ENCODE assay signal across 12 mouse cellular contexts in genomic region chr9:77439371-77439770, GRCm38 (mm10).
DNase-seq lines count a peak whose midpoint lies in the region; ATAC-seq and TF ChIP-seq lines count a peak whose summit lies in the region.
"Had no signal": no experiment of that assay in that cellular context is flagged by ENCODE, and none has a peak within 500 bp of the region (broad histone marks: within the 10 kb centered on the region; RNA-seq: fewer than 3 reads in every experiment).

No protein-coding gene starts in this region.

- no peaks in the 10 kb centered on the region for H3K9me3 ChIP-seq in heart, embryonic 12.5 days (replicated peaks)
- H3K9me3 ChIP-seq in midbrain, embryonic 12.5 days, result no peaks in the 10 kb centered on the region
- H3K9me3 ChIP-seq in midbrain, embryonic 11.5 days (ENCODE audit: control insufficient read depth, low read length), result no peaks in the 10 kb centered on the region
- H3K9me3 ChIP-seq in heart, embryonic 15.5 days (replicated peaks), result no peaks in the 10 kb centered on the region

- intact Hi-C loops in heart, postnatal 25 days (cut with DNase I), result no loop called here

- H3K9ac ChIP-seq in heart, embryonic 12.5 days, result no peak overlapping the region
- no peak overlapping the region for H3K9ac ChIP-seq in midbrain, embryonic 12.5 days (replicated peaks)
- no peak overlapping the region for H3K9ac ChIP-seq in midbrain, embryonic 11.5 days (ENCODE audit: low read length)
- peak overlapping the region; percentile 32; the same call in 1 of the 2 replicates for H3K9ac ChIP-seq in heart, embryonic 15.5 days
- H3K9ac ChIP-seq: liver, embryonic 14.5 days had no signal

- no peak overlapping the region for H3K4me3 ChIP-seq in heart, embryonic 12.5 days
- H3K4me3 ChIP-seq in midbrain, embryonic 12.5 days, result no peak overlapping the region
- H3K4me3 ChIP-seq in midbrain, embryonic 11.5 days (ENCODE audit: low read depth, low read length), result no peak overlapping the region
- peak overlapping the region; percentile 13; the same call in 1 of the 2 replicates for H3K4me3 ChIP-seq in heart, embryonic 15.5 days
- no peak overlapping the region for H3K4me3 ChIP-seq in olfactory bulb, adult 2 months (ENCODE audit: insufficient read depth, low read depth, low read length)
- H3K4me3 ChIP-seq: gastrocnemius, adult 2 months had no signal

- 42% methylated on average over 6 of the region's 6 CpGs for whole genome bisulfite sequencing in heart, embryonic 12.5 days
- WGBS in midbrain, embryonic 12.5 days, result 91% methylated on average over 6 of the region's 6 CpGs
- WGBS in midbrain, embryonic 11.5 days, result 84% methylated on average over 6 of the region's 6 CpGs
- WGBS in heart, embryonic 15.5 days, result 50% methylated on average over 6 of the region's 6 CpGs
- 84% methylated on average over 6 of the region's 6 CpGs for WGBS in olfactory bulb, adult 2 months

- TF ChIP-seq POLR2A in olfactory bulb, adult 2 months (IDR thresholded peaks at IDR 0.05; ENCODE audit: insufficient read depth, low read depth, low read length), result no peak

- no peak for TF ChIP-seq CTCF in olfactory bulb, adult 2 months (IDR thresholded peaks at IDR 0.05; ENCODE audit: insufficient read depth, low read depth, low read length)

- H3K4me2 ChIP-seq in heart, embryonic 12.5 days, result peak overlapping the region; percentile 42
- H3K4me2 ChIP-seq in midbrain, embryonic 12.5 days (replicated peaks), result no peak overlapping the region
- no peak overlapping the region for H3K4me2 ChIP-seq in midbrain, embryonic 11.5 days
- peak overlapping the region; percentile 50 for H3K4me2 ChIP-seq in heart, embryonic 15.5 days

- H3K4me1 ChIP-seq in heart, embryonic 12.5 days (replicated peaks), result peaks cover 20% of the 10 kb centered on the region
- H3K4me1 ChIP-seq in midbrain, embryonic 12.5 days, result 0 out of 2 replicates have a peak, but pooled peaks cover 3% of the 10 kb centered on the region
- H3K4me1 ChIP-seq in midbrain, embryonic 11.5 days (ENCODE audit: control insufficient read depth, insufficient read depth, low read length), result no peaks in the 10 kb centered on the region
- peaks cover 25% of the 10 kb centered on the region for H3K4me1 ChIP-seq in heart, embryonic 15.5 days (replicated peaks)
- H3K4me1 ChIP-seq in olfactory bulb, adult 2 months (ENCODE audit: control insufficient read depth, insufficient read depth, low read length), result peaks cover 7% of the 10 kb centered on the region

- H3K27ac ChIP-seq in heart, embryonic 12.5 days (ENCODE audit: poor library complexity, severe bottlenecking), result peak overlapping the region; percentile 91
- H3K27ac ChIP-seq in midbrain, embryonic 12.5 days (replicated peaks), result peak overlapping the region; percentile 7; the same call in 1 of the 2 replicates
- no peak overlapping the region for H3K27ac ChIP-seq in midbrain, embryonic 11.5 days (ENCODE audit: low read depth, low read length)
- H3K27ac ChIP-seq in heart, embryonic 15.5 days, result peak overlapping the region; percentile 96
- H3K27ac ChIP-seq in olfactory bulb, adult 2 months (ENCODE audit: insufficient read depth, low read depth, low read length), result 0 out of 2 replicates have a peak overlapping the region, but pooled peaks have one; percentile 38
- H3K27ac ChIP-seq: gastrocnemius, adult 2 months; liver, embryonic 14.5 days had no signal

- H3K27me3 ChIP-seq in heart, embryonic 12.5 days (replicated peaks), result no peaks in the 10 kb centered on the region
- no peaks in the 10 kb centered on the region for H3K27me3 ChIP-seq in midbrain, embryonic 12.5 days
- no peaks in the 10 kb centered on the region for H3K27me3 ChIP-seq in midbrain, embryonic 11.5 days (ENCODE audit: control insufficient read depth, insufficient read depth, low read length)
- H3K27me3 ChIP-seq in heart, embryonic 15.5 days, result no peaks in the 10 kb centered on the region

- ATAC-seq in heart, embryonic 12.5 days (ENCODE audit: insufficient number of reproducible peaks, low FRiP score), result no peak
- ATAC-seq in midbrain, embryonic 12.5 days (ENCODE audit: low FRiP score, low read depth), result no peak
- ATAC-seq in midbrain, embryonic 11.5 days (ENCODE audit: low FRiP score), result no peak
- ATAC-seq in heart, embryonic 15.5 days (replicated peaks; ENCODE audit: insufficient number of reproducible peaks, insufficient read depth, low FRiP score, low read depth), result peak; percentile 10; the same call in 1 of the 2 replicates

- H3K36me3 ChIP-seq in heart, embryonic 12.5 days, result peaks cover 20% of the 10 kb centered on the region
- H3K36me3 ChIP-seq in midbrain, embryonic 12.5 days, result 0 out of 2 replicates have a peak, but pooled peaks cover 2% of the 10 kb centered on the region
- H3K36me3 ChIP-seq in midbrain, embryonic 11.5 days (ENCODE audit: control insufficient read depth, insufficient read depth, low read length), result no peaks in the 10 kb centered on the region
- peaks cover 8% of the 10 kb centered on the region for H3K36me3 ChIP-seq in heart, embryonic 15.5 days

- DNase-seq in heart, postnatal 25 days (ENCODE audit: low spot score), result no peak
- DNase-seq in midbrain, embryonic 11.5 days (ENCODE audit: low spot score, missing footprints), result no peak
- DNase-seq in thymus, postnatal 0 days (ENCODE audit: low spot score), result no peak
- DNase-seq: cerebellum, adult 9-11 months; gastrocnemius, adult 2 months; left cerebral cortex, postnatal 4 days; thymus, postnatal 14 days had no signal

Comparison
In these comparisons a context has a peak if more than half of its experiments do, and no peak if none do; other contexts are left out.
1. H3K4me2 ChIP-seq: peak in heart, embryonic 12.5 days (single experiment) and heart, embryonic 15.5 days (single experiment); none in midbrain, embryonic 12.5 days (single experiment) and midbrain, embryonic 11.5 days (single experiment).